ENCODE assay signal across 10 mouse cellular contexts in the genomic region with DNA sequence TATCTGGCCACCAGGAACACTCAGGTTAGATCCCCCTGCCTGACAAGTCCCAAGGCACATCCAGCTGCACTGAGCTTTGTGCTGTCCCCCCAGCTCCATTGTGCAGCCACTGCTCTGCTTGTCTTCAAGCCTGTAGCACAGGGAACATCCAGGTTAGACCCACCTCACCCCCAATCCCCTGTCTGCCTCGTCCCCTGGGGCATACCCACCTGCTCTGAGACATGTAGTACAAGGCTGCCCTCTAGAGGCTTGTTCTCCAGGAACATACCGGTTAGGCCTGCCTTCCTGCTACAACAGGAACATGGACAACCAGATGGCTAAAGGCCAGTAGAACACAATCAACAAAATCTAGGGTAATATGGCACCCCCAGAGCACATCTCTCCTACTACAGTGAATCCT.
DNase-seq lines count a peak whose midpoint lies in the region; ATAC-seq lines count a peak whose summit lies in the region.
"Had no signal": no experiment of that assay in that cellular context is flagged by ENCODE, and none has a peak within 500 bp of the region (broad histone marks: within the 10 kb centered on the region; RNA-seq: fewer than 3 reads in every experiment).

No protein-coding gene starts in this region.

- ATAC-seq in forebrain, embryonic 15.5 days (replicated peaks), result 0 out of 2 replicates have a peak, but pooled peaks have one; percentile 60
- ATAC-seq in limb, embryonic 11.5 days (ENCODE audit: insufficient number of reproducible peaks, low FRiP score, low TSS enrichment, low read depth), result no peak

- no peaks in the 10 kb centered on the region for H3K36me3 ChIP-seq in forebrain, embryonic 15.5 days
- no peaks in the 10 kb centered on the region for H3K36me3 ChIP-seq in limb, embryonic 11.5 days (ENCODE audit: control insufficient read depth, insufficient read depth, low read length)
- H3K36me3 ChIP-seq: embryonic facial prominence, embryonic 13.5 days; limb, embryonic 15.5 days had no signal

- H3K4me1 ChIP-seq in forebrain, embryonic 15.5 days, result no peaks in the 10 kb centered on the region
- H3K4me1 ChIP-seq in limb, embryonic 11.5 days (ENCODE audit: control insufficient read depth, insufficient read depth, low read length), result no peaks in the 10 kb centered on the region
- H3K4me1 ChIP-seq: embryonic facial prominence, embryonic 13.5 days; limb, embryonic 15.5 days had no signal

- peak; percentile 51 to 57 for DNase-seq in heart, postnatal 10 days
- no peak for DNase-seq in heart, adult 8-10 months (ENCODE audit: low spot score)
- DNase-seq in A20 (ENCODE audit: low read depth, low spot score) (peak; percentile 68), WW6 (ENCODE audit: low read depth, low spot score) (peak; percentile 45)
- peak; percentile 65 for DNase-seq in limb, embryonic 11.5 days (ENCODE audit: low spot score)
- DNase-seq in right cerebral cortex, postnatal 14 days, result peak; percentile 32
- DNase-seq in Muller cell, postnatal 12 days (ENCODE audit: inconsistent ontology term), result no peak

- H3K27ac ChIP-seq in forebrain, embryonic 15.5 days (replicated peaks), result no peak overlapping the region
- no peak overlapping the region for H3K27ac ChIP-seq in limb, embryonic 11.5 days (replicated peaks; ENCODE audit: low read depth, low read length)
- H3K27ac ChIP-seq: embryonic facial prominence, embryonic 13.5 days; limb, embryonic 15.5 days had no signal

- intact Hi-C loops in heart, postnatal 10 days (cut with DNase I), result loop anchor here (10.0 kb wide), 1 partner anchor 784 kb away; no protein-coding TSS in a partner anchor

- H3K9me3 ChIP-seq in forebrain, embryonic 15.5 days, result no peaks in the 10 kb centered on the region
- H3K9me3 ChIP-seq in limb, embryonic 11.5 days (ENCODE audit: control insufficient read depth, low read length), result no peaks in the 10 kb centered on the region
- H3K9me3 ChIP-seq: embryonic facial prominence, embryonic 13.5 days had no signal

- WGBS in forebrain, embryonic 15.5 days, result 4% methylated on average over 2 of the region's 2 CpGs
- WGBS in limb, embryonic 11.5 days, result 6% methylated on average over 2 of the region's 2 CpGs

- no peak overlapping the region for H3K4me2 ChIP-seq in forebrain, embryonic 15.5 days (replicated peaks)
- no peak overlapping the region for H3K4me2 ChIP-seq in limb, embryonic 11.5 days (ENCODE audit: low read depth, severe bottlenecking)
- H3K4me2 ChIP-seq: embryonic facial prominence, embryonic 13.5 days; limb, embryonic 15.5 days had no signal

- no peaks in the 10 kb centered on the region for H3K27me3 ChIP-seq in forebrain, embryonic 15.5 days
- no peaks in the 10 kb centered on the region for H3K27me3 ChIP-seq in limb, embryonic 11.5 days (ENCODE audit: control insufficient read depth, insufficient read depth, low read length)
- H3K27me3 ChIP-seq: embryonic facial prominence, embryonic 13.5 days; limb, embryonic 15.5 days had no signal

- no peak overlapping the region for H3K4me3 ChIP-seq in forebrain, embryonic 15.5 days
- no peak overlapping the region for H3K4me3 ChIP-seq in limb, embryonic 11.5 days (ENCODE audit: low read depth, low read length)
- H3K4me3 ChIP-seq: embryonic facial prominence, embryonic 13.5 days; limb, embryonic 15.5 days had no signal

- no peak overlapping the region for H3K9ac ChIP-seq in forebrain, embryonic 15.5 days (replicated peaks)
- H3K9ac ChIP-seq in limb, embryonic 11.5 days (ENCODE audit: low read length), result no peak overlapping the region
- H3K9ac ChIP-seq: embryonic facial prominence, embryonic 13.5 days; limb, embryonic 15.5 days had no signal

Comparison
In these comparisons a context has a peak if more than half of its experiments do, and no peak if none do; other contexts are left out.
1. DNase-seq: peak in heart, postnatal 10 days (2 of 2), A20 (single experiment), WW6 (single experiment), limb, embryonic 11.5 days (single experiment) and right cerebral cortex, postnatal 14 days (single experiment); none in heart, adult 8-10 months (single experiment) and Muller cell, postnatal 12 days (single experiment).